Mouse (Mus musculus) megakaryocyte-erythroid progenitor cell, adult 5-6 weeks (primary cell): Measurements from ENCODE around the gene Ttll9. TPM values are rescaled to one million over a fixed set of nuclear protein-coding genes. Genes with fewer than 3 reads are reported as not detected.

Source experiments
- ATAC-seq: replicated peaks from 2 replicates; pipeline ENCODE4 v1.8.0; 2016; ENCODE audit warnings: mild to moderate bottlenecking, inconsistent platforms; ENCODE audit not compliant: severe bottlenecking, poor library complexity, low FRiP score, low TSS enrichment
- total RNA-seq, 2 experiments: library from RNA; stranded (forward) in 1 of 2; stranded (reverse) in 1 of 2; fragments of 200-1000, 215-1000 nt in 1 of 2; fragments of >200 nt in 1 of 2; fragmentation: Nextera tagmentation in 1 of 2; gene quantifications; 2 replicates each; pipeline ENCODE4 v1.2.3; 2014 to 2017

The Ttll9 gene
- total RNA-seq, 2 experiments from 2014 or later: not detected

DNA sequence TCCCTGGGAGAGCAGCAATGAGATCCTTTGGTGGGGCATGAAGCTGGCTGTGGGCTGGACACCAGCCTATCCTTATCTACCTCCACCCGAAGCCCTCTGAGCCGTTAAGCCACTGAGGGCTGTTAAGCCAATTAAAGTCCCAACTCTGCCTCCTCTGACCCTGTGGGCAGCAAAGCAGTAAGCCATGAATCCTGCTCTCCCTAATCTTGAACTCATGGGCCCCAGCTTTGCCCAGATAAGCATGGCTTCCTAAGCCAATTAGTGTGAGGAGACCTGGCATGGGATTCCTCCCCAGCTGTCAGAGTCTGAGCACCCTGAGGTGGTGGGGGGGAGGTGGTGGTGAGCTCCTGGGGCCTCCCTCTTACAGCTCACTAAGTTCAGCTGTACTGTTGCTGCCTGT, 74.4 kb downstream of the Ttll9 start:
- ATAC-seq: no peak

- no peak for ATAC-seq
Observed at GRCm38 (mm10) chr2:153043886-153044285, 81.6 kb downstream of the Ttll9 start.

DNA sequence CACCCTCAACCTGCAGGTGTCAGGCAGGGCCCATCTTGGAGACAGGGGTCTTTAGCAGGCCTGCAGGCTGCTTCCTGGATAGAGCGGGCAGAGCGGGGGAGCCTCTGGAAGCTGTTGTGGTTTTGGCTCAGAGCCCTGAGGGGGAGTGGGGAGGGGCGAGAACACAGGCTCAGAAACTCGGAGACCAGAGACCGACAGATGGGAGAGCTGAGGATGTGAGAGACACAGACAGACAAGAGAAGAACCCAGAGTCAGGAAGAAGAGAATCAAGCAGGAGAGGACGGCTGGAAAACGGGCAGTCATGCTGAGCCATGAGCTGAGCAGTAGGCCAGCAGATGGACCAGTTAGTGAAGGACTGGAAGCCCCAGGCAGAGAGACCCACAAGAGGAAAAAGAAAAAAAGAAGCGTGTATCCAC, 83.6 kb downstream of the Ttll9 start:
- no peak for ATAC-seq

DNA sequence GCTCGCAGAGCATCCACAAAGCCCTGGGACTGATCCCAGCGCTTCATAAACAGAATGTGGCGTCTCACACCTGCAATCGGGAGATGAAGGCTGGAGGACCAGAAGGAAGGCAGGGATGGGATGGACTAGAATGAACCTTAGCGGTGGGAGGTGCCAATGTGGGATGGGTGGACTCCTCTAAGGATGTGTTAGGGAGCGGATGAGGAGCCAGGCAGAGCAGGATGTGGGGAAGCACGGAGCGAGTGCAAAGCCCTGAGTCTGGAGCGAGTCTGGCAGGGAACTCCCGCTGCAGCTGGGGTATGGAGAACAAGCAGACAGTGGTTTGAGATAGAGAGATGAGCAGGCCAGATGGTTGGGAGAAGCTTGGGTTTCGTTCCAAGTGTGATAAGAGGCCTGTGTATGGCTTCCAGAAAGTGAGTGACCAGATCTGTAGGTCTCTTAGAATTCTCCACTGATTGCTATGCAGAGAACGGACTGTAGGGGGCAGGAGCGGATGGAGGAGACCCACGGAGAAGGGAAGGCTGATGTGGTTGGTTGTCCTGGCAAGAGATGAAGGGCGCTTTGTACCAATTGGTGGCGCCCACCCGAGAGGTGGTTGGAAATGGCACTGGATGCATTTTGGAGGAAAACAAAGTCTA, 85.7 kb downstream of the Ttll9 start:
- ATAC-seq: peak; percentile 62; the same call in 1 of the 2 replicates

GRCm38 (mm10) chr2:153049288-153049996, 87.2 kb downstream of the Ttll9 start:
- no peak for ATAC-seq

- no peak for ATAC-seq
Observed at GRCm38 (mm10) chr2:153049997-153050358, 87.7 kb downstream of the Ttll9 start.

- ATAC-seq: no peak
Observed at GRCm38 (mm10) chr2:153051095-153051494, 88.8 kb downstream of the Ttll9 start.

DNA sequence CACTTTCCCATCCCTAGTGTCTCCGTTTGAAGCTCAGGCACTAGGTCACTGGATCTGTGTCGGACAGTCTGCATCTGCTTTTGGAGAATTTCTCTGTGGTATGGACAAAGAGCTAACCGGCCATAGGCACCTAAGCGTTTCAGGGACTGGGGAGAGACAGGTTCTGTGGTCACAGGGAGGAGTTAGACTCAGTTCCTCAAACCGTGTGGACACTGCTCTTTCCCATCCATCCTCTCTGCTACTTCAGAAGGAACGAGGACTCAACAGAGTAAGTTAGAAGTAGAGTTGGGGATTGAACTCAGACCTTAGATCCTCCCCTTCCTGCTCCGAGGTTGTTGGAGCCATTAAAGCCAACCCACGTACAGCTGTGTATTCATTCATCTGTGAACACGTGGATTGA, 89.3 kb downstream of the Ttll9 start:
- ATAC-seq: no peak

GRCm38 (mm10) chr2:153052700-153053351, 90.5 kb downstream of the Ttll9 start:
- ATAC-seq: peak; percentile 21; the same call in 1 of the 2 replicates

GRCm38 (mm10) chr2:153053896-153054295, 91.6 kb downstream of the Ttll9 start:
- no peak for ATAC-seq

DNA sequence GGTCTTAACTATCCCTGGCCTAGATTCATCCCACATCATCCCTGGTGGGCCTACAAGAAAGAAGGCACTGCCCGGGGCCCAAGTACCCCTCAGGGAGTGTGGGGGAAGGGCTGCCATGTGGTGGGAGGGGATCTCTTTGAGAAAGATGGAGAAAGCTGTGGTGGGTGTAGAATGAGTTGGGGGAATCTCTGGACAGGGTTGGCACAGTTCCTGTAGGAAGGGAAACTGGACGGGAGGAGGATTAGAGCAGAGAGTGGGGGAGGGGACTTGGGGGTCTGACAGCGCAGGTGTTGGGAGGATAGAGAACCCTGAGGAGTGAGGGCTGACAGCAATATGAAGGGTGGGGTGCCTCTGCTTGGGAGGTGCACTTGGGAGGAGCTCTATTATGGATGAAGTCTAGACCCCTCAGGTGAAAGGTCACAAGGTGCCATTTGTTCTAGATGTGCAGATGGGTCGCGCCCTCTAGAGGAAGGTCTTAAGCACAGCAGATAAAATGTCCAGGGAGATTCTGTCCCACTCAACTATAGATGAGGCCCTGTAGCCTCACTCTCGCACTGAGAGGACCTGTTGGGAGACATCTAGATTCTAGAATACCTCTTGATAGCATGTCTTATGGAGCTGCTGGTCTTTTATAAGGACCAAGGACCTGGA, 93.1 kb downstream of the Ttll9 start:
- ATAC-seq: 0 out of 2 replicates have a peak, but pooled peaks have one; percentile 48

Other genes with a start within 250 kb of the Ttll9 start
- gene Id1, start 226.2 kb upstream of the Ttll9 start, total RNA-seq (2014; fragmentation: Nextera tagmentation): not detected in 2 replicates
- not detected in 2 replicates for gene Id1, start 226.2 kb upstream of the Ttll9 start, total RNA-seq (2017)
- gene Cox4i2, start 208.3 kb upstream of the Ttll9 start, total RNA-seq (2014; fragmentation: Nextera tagmentation): not detected in 2 replicates
- gene Cox4i2, start 208.3 kb upstream of the Ttll9 start, total RNA-seq (2017): not detected in 2 replicates
- gene Bcl2l1, start 130.8 kb upstream of the Ttll9 start, total RNA-seq (2014; fragmentation: Nextera tagmentation): 5.7 and 6.7 TPM in 2 replicates
- gene Bcl2l1, start 130.8 kb upstream of the Ttll9 start, total RNA-seq (2017): 3.7 and 11.8 TPM in 2 replicates
- gene Tpx2, start 114.5 kb upstream of the Ttll9 start, total RNA-seq (2014; fragmentation: Nextera tagmentation): 51.9 and 52.3 TPM in 2 replicates
- gene Tpx2, start 114.5 kb upstream of the Ttll9 start, total RNA-seq (2017): 79.0 and 103 TPM in 2 replicates
- gene Mylk2, start 51.1 kb upstream of the Ttll9 start, total RNA-seq (2014; fragmentation: Nextera tagmentation): not detected in 2 replicates
- gene Mylk2, start 51.1 kb upstream of the Ttll9 start, total RNA-seq (2017): not detected in 2 replicates
- not detected in 2 replicates for gene Foxs1, start 29.3 kb upstream of the Ttll9 start, total RNA-seq (2014; fragmentation: Nextera tagmentation)
- gene Foxs1, start 29.3 kb upstream of the Ttll9 start, total RNA-seq (2017): not detected in 2 replicates
- not detected in 2 replicates for gene Dusp15, start 10.8 kb upstream of the Ttll9 start, total RNA-seq (2014; fragmentation: Nextera tagmentation)
- not detected in 2 replicates for gene Dusp15, start 10.8 kb upstream of the Ttll9 start, total RNA-seq (2017)
- 56.7 and 75.9 TPM in 2 replicates for gene Pdrg1, start 52.9 kb downstream of the Ttll9 start, total RNA-seq (2014; fragmentation: Nextera tagmentation)
- gene Pdrg1, start 52.9 kb downstream of the Ttll9 start, total RNA-seq (2017): 218 and 242 TPM in 2 replicates
- not detected in 2 replicates for gene Xkr7, start 69.4 kb downstream of the Ttll9 start, total RNA-seq (2014; fragmentation: Nextera tagmentation)
- gene Xkr7, start 69.4 kb downstream of the Ttll9 start, total RNA-seq (2017): not detected in 2 replicates
- not detected in 2 replicates for gene Ccm2l, start 103.5 kb downstream of the Ttll9 start, total RNA-seq (2014; fragmentation: Nextera tagmentation)
- not detected in 2 replicates for gene Ccm2l, start 103.5 kb downstream of the Ttll9 start, total RNA-seq (2017)
- gene Hck, start 146.0 kb downstream of the Ttll9 start, total RNA-seq (2014; fragmentation: Nextera tagmentation): 2.2 TPM in 1 of 2 replicates, not detected in the other
- gene Hck, start 146.0 kb downstream of the Ttll9 start, total RNA-seq (2017): 0.23 and 3.3 TPM in 2 replicates
- 53.7 and 58.7 TPM in 2 replicates for gene Tm9sf4, start 198.8 kb downstream of the Ttll9 start, total RNA-seq (2014; fragmentation: Nextera tagmentation)
- gene Tm9sf4, start 198.8 kb downstream of the Ttll9 start, total RNA-seq (2017): 49.5 and 97.3 TPM in 2 replicates